Mouse (Mus musculus): Measurements from ENCODE around the gene Adm. TPM values are rescaled to one million over a fixed set of nuclear protein-coding genes. Genes with fewer than 3 reads are reported as not detected.
"Not testable (repeated sequence)": the region's sequence is repeated elsewhere in the genome, so short reads cannot be mapped to it uniquely, and the experiment has no call there.

Adm gene
- polyA plus RNA-seq (2012; rRNA removed) = 1.6 and 3.3 TPM in 2 replicates

GRCm38 (mm10) chr7:110627486-110628272, at the start of gene Adm:
TSS of gene Adm (plus strand) at chr7:110627661.
- H3K27ac ChIP-seq (ENCODE audit: insufficient read depth, low read length) = no peak within 1 kb of the TSS
- no peaks in the 10 kb centered on the region; the same call in 1 of the 2 replicates for H3K27me3 ChIP-seq (ENCODE audit: control insufficient read depth, insufficient read depth, low read length)
- TF ChIP-seq POLR2A (IDR thresholded peaks at IDR 0.05; ENCODE audit: borderline replicate concordance, insufficient read depth, low read length) = peak; percentile 42; the same call in 1 of the 2 replicates
- TF ChIP-seq CTCF (IDR thresholded peaks at IDR 0.05; ENCODE audit: borderline replicate concordance, insufficient read depth, low read depth, low read length) = no peak
- H3K4me3 ChIP-seq (replicated peaks; ENCODE audit: insufficient read depth, low read depth, low read length) = peak within 1 kb of the TSS; percentile 58
- H3K4me1 ChIP-seq (ENCODE audit: control insufficient read depth, insufficient read depth, low read length) = peaks cover 10% of the 10 kb centered on the region
- DNase-seq = peak; percentile 50 to 52
- 2% methylated on average over 30 of the region's 30 CpGs for WGBS

- 94% methylated on average over 3 of the region's 3 CpGs for WGBS
- no peaks in the 10 kb centered on the region for H3K27me3 ChIP-seq (ENCODE audit: control insufficient read depth, insufficient read depth, low read length)
- no peak for DNase-seq
- H3K4me1 ChIP-seq (ENCODE audit: control insufficient read depth, insufficient read depth, low read length) = peaks cover 10% of the 10 kb centered on the region
- TF ChIP-seq POLR2A (IDR thresholded peaks at IDR 0.05; ENCODE audit: borderline replicate concordance, insufficient read depth, low read length) = no peak
- no peak for TF ChIP-seq CTCF (IDR thresholded peaks at IDR 0.05; ENCODE audit: borderline replicate concordance, insufficient read depth, low read depth, low read length)
- no peak overlapping the region for H3K4me3 ChIP-seq (replicated peaks; ENCODE audit: insufficient read depth, low read depth, low read length)
- no peak overlapping the region for H3K27ac ChIP-seq (ENCODE audit: insufficient read depth, low read length)
Measured at GRCm38 (mm10) chr7:110583705-110584104, 43.8 kb upstream of the Adm start.

GRCm38 (mm10) chr7:110584159-110584558, 43.3 kb upstream of the Adm start:
- WGBS = 62% methylated on average over 2 of the region's 2 CpGs
- H3K27ac ChIP-seq (ENCODE audit: insufficient read depth, low read length) = no peak overlapping the region
- H3K4me3 ChIP-seq (replicated peaks; ENCODE audit: insufficient read depth, low read depth, low read length) = no peak overlapping the region
- TF ChIP-seq POLR2A (IDR thresholded peaks at IDR 0.05; ENCODE audit: borderline replicate concordance, insufficient read depth, low read length) (no peak), CTCF (IDR thresholded peaks at IDR 0.05; ENCODE audit: borderline replicate concordance, insufficient read depth, low read depth, low read length) (no peak)
- DNase-seq = peak in 1 of 2 experiments; percentile 23
- H3K27me3 ChIP-seq (ENCODE audit: control insufficient read depth, insufficient read depth, low read length) = no peaks in the 10 kb centered on the region
- peaks cover 10% of the 10 kb centered on the region for H3K4me1 ChIP-seq (ENCODE audit: control insufficient read depth, insufficient read depth, low read length)

GRCm38 (mm10) chr7:110585250-110585649, 42.2 kb upstream of the Adm start:
- no peak for TF ChIP-seq CTCF (IDR thresholded peaks at IDR 0.05; ENCODE audit: borderline replicate concordance, insufficient read depth, low read depth, low read length)
- no peak for TF ChIP-seq POLR2A (IDR thresholded peaks at IDR 0.05; ENCODE audit: borderline replicate concordance, insufficient read depth, low read length)
- Histone ChIP-seq H3K4me1 (ENCODE audit: control insufficient read depth, insufficient read depth, low read length) (peaks cover 10% of the 10 kb centered on the region), H3K4me3 (replicated peaks; ENCODE audit: insufficient read depth, low read depth, low read length) (no peak overlapping the region), H3K27ac (ENCODE audit: insufficient read depth, low read length) (no peak overlapping the region), H3K27me3 (ENCODE audit: control insufficient read depth, insufficient read depth, low read length) (no peaks in the 10 kb centered on the region)
- WGBS = 54% methylated on average over 2 of the region's 2 CpGs
- DNase-seq = no peak

- Histone ChIP-seq H3K27me3 (ENCODE audit: control insufficient read depth, insufficient read depth, low read length) (no peaks in the 10 kb centered on the region), H3K4me1 (ENCODE audit: control insufficient read depth, insufficient read depth, low read length) (peaks cover 10% of the 10 kb centered on the region), H3K27ac (ENCODE audit: insufficient read depth, low read length) (no peak overlapping the region), H3K4me3 (replicated peaks; ENCODE audit: insufficient read depth, low read depth, low read length) (no peak overlapping the region)
- 91% methylated on average over 1 of the region's 1 CpGs for WGBS
- TF ChIP-seq CTCF (IDR thresholded peaks at IDR 0.05; ENCODE audit: borderline replicate concordance, insufficient read depth, low read depth, low read length) (no peak), POLR2A (IDR thresholded peaks at IDR 0.05; ENCODE audit: borderline replicate concordance, insufficient read depth, low read length) (no peak)
- DNase-seq = no peak
Measured at GRCm38 (mm10) chr7:110587721-110588120, 39.7 kb upstream of the Adm start.

- H3K4me1 ChIP-seq (ENCODE audit: control insufficient read depth, insufficient read depth, low read length); H3K27me3 ChIP-seq (ENCODE audit: control insufficient read depth, insufficient read depth, low read length); DNase-seq; H3K4me3 ChIP-seq (replicated peaks; ENCODE audit: insufficient read depth, low read depth, low read length); H3K27ac ChIP-seq (ENCODE audit: insufficient read depth, low read length): not testable (repeated sequence)
- 96% methylated on average over 3 of the region's 3 CpGs for WGBS
Measured at GRCm38 (mm10) chr7:110593991-110594390, 33.5 kb upstream of the Adm start.

GRCm38 (mm10) chr7:110597141-110597540, 30.3 kb upstream of the Adm start:
- Histone ChIP-seq H3K4me3 (replicated peaks; ENCODE audit: insufficient read depth, low read depth, low read length) (no peak overlapping the region), H3K27ac (ENCODE audit: insufficient read depth, low read length) (no peak overlapping the region), H3K4me1 (ENCODE audit: control insufficient read depth, insufficient read depth, low read length) (no peaks in the 10 kb centered on the region), H3K27me3 (ENCODE audit: control insufficient read depth, insufficient read depth, low read length) (no peaks in the 10 kb centered on the region)
- 46% methylated on average over 1 of the region's 1 CpGs for WGBS
- no peak for DNase-seq
- no peak for TF ChIP-seq CTCF (IDR thresholded peaks at IDR 0.05; ENCODE audit: borderline replicate concordance, insufficient read depth, low read depth, low read length)

- no peak overlapping the region for H3K4me3 ChIP-seq (replicated peaks; ENCODE audit: insufficient read depth, low read depth, low read length)
- TF ChIP-seq POLR2A (IDR thresholded peaks at IDR 0.05; ENCODE audit: borderline replicate concordance, insufficient read depth, low read length) (no peak), CTCF (IDR thresholded peaks at IDR 0.05; ENCODE audit: borderline replicate concordance, insufficient read depth, low read depth, low read length) (no peak)
- DNase-seq = no peak
- 86% methylated on average over 4 of the region's 4 CpGs for WGBS
- H3K27me3 ChIP-seq (ENCODE audit: control insufficient read depth, insufficient read depth, low read length) = no peaks in the 10 kb centered on the region
- no peak overlapping the region for H3K27ac ChIP-seq (ENCODE audit: insufficient read depth, low read length)
- no peaks in the 10 kb centered on the region for H3K4me1 ChIP-seq (ENCODE audit: control insufficient read depth, insufficient read depth, low read length)
Measured at GRCm38 (mm10) chr7:110605476-110605875, 22.0 kb upstream of the Adm start.
